Mouse (Mus musculus): ENCODE results near the gene Enox1.

Enox1 gene

DNA sequence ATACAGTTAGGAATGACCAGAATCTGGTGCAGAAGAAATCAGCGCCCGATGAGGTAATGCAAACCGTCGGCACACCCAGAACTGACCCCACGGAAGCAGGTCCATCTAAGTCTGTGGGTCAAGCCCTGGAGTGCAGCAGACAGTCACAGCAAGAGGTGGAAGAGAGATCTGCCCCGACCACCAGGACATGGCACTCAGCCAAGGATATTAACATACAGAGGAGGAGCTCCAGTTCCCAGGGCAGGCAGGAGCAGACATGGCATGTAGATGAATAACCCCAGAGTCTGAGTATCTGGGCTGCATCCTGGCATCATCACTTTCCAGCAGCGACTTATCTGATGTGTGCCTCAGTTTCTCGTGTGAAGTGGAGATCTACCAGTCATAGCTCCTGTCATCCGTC is 523.3 kb downstream of the Enox1 start:
- no peak for DNase-seq (ENCODE audit: low spot score)

DNA sequence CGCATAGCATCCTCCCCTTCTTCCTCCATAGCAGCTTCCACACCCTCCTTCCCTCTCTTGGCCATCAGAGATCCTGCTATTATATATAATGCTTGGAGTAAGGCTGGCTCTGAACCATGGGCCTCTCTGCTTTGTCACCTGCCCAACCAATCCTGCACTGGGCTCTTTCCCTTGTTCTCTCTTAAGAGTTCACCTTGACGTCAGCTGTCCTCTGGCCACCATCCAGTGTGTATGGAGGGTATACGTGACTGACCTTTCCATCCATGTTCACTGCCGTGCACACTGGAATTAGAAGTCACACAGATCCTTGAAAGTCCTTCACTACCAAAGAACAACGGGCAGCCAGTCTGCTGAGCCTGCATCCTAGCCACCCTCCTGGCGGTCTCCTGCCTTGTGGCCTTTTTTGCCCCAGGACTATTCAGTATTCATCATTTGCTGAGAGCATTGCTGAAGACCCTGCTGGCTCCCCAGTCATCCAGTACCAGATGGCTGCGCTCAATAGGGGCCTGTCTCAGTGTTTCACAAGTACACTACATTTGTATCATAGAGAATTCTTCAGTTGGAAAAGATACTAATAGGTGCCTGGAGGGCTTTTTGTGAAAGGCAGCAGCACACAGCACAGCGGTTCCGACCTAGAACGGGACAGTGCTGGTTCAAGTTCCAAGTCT is 526.5 kb downstream of the Enox1 start:
- no peak for DNase-seq (ENCODE audit: low spot score)

DNA sequence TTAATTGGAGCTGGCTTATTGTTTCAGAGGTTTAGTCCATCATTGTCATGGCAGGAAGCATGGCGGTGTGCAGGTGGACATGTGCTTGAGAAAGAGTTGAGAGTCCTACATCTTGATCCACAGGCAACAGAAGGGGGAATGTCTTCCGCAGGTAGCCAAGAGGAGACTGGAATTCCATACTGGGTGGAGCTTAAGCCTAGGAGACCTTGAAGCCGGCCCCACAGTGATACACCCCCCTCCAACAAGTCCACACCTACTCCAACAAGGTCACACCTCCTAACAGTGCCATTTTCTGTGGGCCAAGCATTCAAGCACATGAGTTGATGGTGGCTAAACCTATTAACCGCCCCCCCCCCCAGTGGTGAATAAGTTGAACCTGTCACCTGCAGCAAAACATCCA is 533.3 kb downstream of the Enox1 start:
- no peak for DNase-seq (ENCODE audit: low spot score)

DNA sequence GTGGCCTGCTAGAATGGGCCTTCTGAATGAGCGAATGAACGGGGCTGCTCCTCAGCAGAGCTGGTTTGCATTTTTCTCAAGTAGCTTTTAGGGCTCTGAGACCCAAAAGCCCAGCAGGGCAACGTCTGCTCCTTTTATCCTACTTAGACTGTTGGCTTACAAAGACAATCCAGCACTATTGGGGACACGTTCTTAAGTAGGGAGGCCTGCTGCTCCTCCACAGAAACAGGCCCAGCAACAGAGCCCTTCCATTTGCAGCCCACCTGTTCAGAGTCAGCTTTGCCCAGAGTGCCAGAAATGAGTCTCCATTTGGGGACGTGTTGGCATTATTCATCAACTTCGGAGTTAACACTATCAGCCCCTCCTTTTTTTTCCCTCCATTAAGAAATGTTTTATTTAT is 548.4 kb downstream of the Enox1 start:
- DNase-seq (ENCODE audit: low spot score), result no peak

DNA sequence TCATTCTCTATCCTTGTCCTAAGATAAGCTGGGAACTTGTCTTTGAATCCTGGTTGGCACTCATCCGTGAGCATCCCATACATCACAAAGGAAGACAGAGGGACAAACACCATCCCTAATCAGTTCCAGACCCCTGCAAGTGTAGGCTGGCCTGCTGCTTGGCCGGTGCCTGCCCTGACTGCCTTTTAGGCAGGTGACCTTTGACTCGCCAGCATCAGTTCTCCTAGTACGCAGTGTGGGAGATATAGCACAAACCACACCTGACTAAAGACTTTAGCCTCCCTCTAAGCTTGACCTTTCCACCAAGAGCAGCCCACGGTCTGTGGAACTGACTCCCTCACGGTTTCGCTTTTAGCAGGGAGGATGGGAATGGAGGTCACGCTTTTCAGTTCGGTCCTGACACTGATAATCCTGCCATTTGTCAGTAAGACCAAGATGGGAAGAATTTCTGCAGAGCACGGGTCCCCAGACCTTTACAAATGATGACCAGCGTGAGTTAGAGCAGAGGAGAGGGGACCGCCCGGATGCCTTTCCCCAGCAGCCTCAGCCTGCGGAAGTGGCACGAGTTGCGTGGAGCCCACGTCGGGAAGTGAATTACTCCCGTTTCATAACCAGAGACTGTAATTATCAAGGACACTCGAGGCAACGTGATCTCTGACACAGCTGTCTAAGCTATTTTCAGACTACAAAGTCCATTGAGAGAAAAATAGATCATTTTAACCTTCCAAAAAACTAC is 550.1 kb downstream of the Enox1 start:
- no peak for DNase-seq (ENCODE audit: low spot score)

DNA sequence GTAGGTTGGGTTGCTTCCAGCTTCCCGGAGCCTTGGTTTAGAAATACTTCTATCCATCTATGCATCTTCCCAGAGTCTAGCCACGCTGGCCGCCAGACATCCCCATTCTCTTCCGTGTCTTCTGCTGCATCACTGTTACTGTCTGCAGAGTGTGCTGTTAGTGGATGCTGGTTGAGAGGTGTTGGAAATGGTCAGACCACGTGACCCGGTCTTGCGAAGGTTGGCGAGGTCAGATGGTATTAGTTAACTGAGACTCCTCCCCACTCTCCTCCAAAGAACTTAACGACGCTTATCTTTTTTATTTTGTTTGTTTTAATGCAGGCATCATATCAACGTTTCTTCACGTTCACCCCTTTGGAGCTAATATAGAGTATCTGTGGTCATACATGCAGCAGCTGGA is 550.7 kb downstream of the Enox1 start:
- DNase-seq (ENCODE audit: low spot score), result no peak

DNA sequence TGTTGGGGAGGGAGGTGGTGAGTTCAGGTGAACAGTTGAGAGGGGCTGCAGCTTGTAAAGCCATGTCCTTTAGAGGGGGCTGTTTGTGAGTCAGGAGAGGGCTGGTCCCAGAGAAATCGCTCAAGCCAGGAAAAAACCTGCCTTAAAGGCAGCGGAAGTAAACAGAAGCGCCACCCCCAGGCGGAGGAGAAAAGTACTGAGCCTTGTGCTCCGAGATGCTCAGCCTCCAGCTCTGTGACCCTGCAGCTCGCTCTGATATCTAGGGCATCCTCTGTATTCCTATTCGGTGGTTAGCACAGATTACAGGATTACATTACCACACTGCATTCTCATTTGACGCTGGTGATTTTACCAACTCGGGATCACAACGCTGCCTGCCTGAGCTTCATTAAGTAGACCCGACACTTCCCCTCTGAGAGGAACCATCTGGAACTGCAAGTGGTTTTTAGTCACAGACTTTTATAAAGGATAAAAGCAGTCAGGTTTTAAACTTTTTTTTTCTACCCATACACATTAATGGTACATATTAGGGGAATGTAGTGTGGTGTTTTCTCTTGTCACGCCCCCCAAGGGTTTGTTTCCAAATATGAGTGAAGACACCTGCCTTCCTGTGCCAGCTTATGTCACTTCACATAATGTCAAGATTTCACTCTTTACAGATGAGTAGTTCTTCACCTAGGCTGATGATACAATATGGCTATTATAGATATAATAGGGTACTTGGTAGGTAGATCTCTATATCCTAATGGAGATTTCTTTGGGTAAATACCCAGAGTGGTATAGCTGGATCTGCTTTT is 552.0 kb downstream of the Enox1 start:
- no peak for DNase-seq (ENCODE audit: low spot score)

DNA sequence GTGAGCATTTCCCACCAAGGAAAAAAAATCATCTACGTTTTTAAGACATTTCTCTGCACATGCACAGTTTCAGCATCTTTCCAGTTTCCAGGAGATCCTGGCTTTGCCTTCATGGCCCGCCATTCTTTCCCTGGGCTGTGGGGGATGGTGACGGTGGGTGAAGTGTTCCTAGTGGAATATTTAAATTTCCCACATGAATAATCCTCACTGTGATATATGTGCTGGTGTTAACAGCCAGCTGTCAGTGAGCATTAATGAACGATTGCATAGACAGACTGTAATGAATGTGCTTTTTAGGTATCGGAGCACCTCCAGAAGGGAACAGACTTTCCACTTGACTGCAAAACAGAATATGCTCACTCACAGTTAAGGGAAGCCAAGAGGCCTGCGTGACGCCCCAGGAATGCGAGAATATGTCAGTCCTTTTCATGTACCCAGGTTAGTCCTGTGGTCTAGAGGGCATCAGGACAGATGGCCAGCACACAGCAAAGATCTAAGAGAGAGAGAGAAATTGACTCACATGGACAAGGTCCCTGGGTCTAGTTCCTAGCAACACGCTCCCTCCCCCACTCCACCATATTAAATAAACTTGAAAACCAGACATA is 558.5 kb downstream of the Enox1 start:
- DNase-seq (ENCODE audit: low spot score), result no peak

DNA sequence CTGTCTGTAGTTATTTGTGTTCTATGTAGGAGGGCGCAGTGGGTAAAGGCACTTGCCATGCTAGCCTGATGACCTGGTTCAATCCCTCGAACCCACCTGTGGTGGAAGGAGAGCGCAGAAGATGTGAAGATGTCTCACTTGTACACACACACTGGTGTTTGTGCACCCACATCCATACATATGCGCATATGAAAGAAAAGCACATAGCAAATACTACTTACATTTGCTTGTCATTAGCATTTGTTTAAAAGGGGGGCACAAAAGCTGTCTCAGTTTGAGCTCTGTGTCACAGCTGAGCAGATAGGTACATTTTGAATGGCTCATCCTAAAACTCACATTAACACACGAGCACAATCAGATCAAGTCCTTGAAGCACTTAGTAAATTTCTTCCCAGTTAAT is 560.4 kb downstream of the Enox1 start:
- no peak for DNase-seq (ENCODE audit: low spot score)

DNA sequence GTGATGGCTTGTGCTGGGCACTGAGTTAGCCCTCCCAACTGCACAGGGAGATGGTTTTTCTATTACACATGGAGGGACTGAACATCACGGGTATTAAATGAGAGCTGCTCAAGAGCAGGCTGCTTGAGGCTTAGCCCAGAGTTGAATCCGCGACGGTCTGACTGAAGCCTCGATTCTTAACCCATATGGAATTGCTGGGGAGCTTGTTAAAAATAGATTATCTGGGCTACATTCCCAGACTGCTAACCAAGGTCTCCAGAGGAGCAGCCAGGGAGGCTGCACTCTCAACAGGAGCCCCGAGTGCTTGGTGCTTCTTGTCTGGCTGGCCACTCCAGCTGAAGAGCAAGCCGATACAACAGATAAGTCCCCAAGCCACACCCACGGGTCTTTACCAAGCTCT is 562.3 kb downstream of the Enox1 start:
- DNase-seq (ENCODE audit: low spot score), result no peak

DNA sequence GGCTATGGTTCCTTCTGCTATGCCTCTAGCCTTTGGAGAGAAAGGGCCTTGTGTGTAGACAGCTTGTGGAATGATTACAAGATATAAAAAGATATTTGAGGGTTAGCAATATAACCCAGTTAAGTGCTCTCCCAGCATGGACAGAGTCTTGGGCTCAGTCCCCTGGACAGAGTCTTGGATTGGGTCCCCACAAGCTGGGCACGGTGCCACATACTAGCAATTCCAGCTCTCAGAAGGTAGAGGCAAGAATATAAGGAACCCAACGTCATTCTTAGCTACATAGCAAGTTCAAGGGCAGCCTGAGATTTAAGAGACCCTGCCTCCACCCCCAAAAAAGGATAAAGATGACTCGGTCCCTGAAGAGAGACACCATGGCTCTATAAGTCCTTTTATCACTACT is 581.5 kb downstream of the Enox1 start:
- DNase-seq (ENCODE audit: low spot score), result no peak

DNA sequence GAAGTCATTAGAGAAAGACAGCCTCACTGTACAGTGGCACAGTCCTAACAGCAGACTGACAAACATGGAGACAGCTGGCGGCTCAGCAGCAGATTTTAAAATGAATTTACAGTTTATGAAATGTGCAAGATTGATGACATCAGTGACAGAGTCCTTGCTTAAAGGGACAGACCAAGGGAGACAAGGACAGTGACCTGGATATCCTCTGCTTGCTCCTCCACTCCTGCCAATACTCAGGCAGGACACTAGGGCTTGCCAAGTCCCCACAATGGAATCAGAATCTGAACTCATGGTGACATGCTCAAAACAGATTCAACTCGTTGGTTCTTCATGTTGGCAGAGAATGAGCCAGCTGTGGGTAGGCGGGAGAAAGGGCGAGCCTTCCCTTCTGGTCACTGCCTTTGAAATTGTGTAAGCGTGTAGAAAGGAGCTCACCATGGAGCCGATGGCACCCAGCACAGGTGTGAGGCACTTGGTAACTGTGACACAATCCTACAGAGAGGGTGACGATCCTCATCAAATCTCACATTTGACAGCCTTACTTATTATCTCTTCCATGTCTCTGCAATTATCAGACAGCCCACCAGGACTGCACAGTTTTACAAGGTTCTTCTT is 582.3 kb downstream of the Enox1 start:
- no peak for DNase-seq (ENCODE audit: low spot score)

DNA sequence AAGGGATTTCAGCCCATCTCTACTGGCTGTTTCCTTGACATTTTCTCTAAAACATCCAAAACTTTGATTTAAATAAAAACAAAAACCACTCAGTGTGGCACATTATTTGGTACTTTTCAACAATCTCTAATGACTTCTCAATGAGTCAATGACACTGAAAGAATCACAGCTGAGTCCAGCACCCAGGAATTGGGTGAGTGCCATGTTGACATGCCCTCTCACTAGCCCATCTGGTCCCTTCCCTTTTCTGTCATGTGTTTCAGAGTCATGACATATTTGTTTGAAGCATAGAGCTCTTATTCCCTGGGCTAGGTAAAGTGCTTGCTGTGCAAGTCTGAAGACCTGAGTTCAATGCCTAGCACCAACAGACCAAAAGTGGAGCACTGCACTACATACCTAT is 582.8 kb downstream of the Enox1 start:
- DNase-seq (ENCODE audit: low spot score), result no peak

DNA sequence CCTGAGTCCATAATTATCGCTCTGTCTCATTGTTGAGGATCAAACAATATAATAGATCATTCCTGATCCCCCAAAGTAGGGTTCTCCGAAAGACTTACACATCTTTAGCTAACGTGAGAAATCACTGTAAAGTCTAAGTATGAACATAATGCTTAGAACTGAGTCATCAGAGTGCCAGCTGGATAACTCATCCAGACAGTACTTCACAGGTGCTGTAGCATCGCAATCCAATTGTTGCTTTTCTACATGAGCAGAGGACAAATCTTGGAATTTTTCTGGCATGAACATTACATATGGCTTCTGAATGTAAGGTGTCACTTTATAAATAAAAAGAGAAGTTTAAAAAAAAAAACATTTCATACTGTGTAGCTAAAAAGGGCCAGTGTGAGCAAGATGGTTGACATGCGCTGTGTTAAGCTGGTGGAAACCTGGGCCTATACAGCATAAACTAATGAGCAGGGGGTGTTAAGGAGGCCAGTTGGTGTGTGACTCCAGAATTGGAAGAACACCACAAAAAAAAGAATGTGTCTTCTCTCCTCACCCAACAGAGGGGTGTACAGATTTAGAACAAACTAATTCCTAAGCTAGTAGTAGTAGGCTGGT is 588.2 kb downstream of the Enox1 start:
- no peak for DNase-seq (ENCODE audit: low spot score)

DNA sequence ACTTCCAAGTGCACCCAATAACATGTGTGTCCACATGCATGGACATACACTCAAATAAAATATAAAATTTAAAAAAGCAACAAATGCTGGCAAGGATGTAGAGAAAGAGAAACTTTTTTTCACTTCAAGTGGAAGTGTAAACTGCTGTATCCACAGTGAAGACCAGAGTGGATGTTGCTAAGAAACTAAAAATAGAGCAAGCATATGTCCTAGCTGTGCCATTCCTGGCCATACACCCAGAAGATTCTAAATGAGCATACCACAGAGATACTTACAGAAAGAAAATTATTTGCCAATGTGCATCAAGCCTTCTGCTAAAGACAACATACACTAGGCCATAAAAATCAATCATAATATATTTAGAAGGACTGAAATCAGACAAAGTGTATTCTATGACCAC is 592.4 kb downstream of the Enox1 start:
- DNase-seq (ENCODE audit: low spot score), result no peak
